Mouse (Mus musculus) gonadal fat pad, adult 2 months (tissue): Measurements from ENCODE around the gene Hcrtr2. TPM values are rescaled to one million over a fixed set of nuclear protein-coding genes. Genes with fewer than 3 reads are reported as not detected.

ENCODE experiments used
- DNase-seq: peaks from one replicate; pipeline ENCODE4 v3.0.0-alpha.2; 2012; ENCODE audit warnings: low read depth
- polyA plus RNA-seq: library from polyadenylated mRNA; depleted of rRNA; stranded (reverse); fragments of >200 nt; gene quantifications from 2 replicates; pipeline ENCODE4 v1.2.3, GENCODE M21; 2012; rRNA removed

Gene Hcrtr2
- 0.10 TPM in 1 of 2 replicates, not detected in the other for polyA plus RNA-seq

DNA sequence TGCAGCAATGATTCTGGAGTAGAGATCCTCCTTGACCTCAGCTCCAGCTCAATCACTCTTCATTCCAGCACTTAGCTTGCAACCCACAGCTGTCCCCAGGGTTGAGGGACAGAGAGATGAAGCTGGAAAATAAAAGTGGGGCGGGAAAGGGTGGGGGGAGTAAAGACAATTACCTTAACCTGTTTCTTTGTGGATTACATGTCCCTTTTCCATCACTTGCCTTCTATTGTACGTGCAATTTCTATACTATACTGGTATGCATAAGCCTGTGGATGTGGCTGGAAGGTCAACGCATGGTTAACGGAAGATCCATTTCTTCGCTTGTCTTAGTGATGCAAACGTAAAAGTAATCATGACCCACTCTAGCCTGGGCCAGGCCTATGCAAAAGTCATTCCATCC is at the start of gene Hcrtr2:
Hcrtr2 (minus strand) TSS at position 101 of the 400 bp plus-strand sequence.
- no peak for DNase-seq

DNA sequence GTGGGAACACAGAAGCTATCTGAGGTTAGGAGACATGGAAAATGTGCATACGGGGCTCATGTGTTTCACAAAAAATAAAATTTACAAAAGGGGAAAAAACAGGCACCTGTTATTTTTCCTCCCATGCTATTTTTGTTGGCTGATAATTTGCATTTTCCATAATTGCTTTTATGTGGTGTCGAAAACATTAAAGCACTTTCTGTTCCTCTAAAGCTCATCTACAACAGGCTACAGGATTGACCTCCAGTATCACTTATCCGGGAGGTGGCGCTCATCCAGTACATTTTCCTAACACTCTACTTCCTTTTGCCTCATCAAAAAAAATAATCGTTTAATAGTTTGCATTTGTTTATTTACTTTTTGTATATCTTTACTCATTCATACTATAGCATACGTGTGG is 41.2 kb upstream of the Hcrtr2 start:
- DNase-seq = no peak

DNA sequence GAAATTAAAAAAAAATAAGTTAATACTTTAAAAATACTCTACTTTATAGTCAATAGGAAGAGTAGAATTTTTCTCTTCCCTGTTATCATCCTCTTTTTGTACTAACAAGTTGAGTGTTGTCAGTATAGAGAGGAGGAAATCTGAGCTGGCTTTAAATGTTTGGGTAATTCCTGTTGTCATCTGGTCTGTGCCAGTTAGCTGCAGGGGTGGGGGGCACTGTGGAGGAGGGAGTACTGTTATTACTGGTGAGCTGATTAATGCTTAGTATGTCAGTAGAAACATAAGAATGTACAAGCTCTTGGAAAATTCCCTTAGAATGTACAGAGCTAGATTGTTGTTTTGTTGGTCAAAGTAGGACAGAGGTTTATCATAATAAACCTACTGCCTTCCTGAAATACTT is 36.7 kb upstream of the Hcrtr2 start:
- DNase-seq = no peak

DNA sequence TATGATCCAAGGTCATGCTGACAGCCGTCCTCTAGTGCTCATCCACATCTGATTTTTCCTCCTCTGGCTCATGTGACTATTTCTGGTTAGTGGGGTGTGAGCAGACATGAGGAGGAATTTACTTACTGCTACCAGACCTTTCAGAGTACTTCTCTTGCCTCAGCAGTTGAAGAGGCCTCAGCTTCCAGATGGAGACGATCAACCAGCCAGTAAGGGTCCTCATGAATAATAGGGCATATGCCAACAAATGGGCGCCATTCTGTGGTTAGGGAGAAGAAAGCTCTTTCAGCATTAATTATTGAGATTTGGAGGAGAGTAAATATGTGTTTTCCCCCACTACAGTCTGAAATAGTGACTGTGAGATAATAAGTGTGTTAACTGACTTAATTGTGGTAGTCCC is 28.7 kb upstream of the Hcrtr2 start:
- DNase-seq = no peak

DNA sequence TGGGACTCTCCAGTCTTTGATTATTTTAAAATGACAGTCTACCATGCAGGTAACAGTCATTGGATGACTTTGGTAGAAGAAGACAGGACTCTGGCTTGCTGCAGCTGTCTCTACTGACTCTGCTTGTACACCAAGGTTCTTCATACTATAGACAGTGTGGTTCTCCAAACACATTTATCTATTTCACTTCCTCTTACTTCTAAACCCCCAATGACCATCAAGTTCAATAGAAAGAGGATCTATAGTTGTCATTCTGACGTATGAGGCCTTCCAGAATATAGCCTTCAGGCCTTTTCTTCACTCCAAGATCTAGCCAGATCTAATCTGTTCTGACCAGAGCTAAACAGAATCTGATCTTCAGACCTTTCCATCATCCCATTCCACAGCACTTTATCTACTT is 23.6 kb upstream of the Hcrtr2 start:
- DNase-seq = no peak

DNA sequence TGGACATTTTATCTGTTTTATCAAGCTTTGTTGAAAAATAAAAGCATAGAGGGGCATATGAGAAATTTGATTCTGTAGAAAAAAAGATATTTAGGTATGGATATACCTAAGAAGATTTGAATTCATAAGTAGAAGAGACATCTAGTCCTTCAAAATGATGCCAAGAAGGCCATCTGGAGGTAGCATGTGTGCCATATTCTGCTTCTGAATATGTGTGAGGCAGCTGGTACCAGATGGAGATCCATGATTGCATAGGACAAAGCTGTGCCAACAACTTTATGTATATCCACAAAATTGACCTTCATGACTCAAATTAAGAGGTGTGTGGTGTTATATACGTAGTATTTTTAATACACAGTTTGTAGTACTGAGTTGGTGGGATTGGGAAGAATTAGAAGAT is 7.4 kb upstream of the Hcrtr2 start:
- no peak for DNase-seq

DNA sequence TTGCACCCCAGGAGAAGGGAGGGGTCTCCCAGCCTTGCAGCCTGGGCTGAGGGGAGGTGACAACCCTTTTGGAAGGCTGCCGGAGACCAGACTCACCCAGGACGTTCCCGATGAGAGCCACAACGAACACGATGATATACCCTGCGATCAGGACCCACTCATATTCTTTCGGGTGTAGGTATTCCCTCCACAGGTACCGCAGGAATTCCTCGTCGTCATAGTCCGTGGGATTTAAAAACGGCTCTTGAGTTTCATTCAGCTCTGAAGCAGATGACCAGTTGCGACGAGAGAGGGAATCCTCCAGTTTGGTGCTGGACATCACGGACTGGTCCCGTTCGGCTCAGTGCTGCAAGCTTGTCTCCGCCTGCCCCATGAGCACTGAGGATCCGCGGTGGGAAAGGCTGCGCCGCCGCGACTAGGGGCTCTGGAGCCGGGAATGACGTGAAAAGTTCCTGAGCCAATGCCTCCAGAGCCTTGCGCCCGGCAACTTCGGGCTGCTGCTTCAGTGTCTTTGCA is 412 bp downstream of the Hcrtr2 start:
- DNase-seq = no peak

DNA sequence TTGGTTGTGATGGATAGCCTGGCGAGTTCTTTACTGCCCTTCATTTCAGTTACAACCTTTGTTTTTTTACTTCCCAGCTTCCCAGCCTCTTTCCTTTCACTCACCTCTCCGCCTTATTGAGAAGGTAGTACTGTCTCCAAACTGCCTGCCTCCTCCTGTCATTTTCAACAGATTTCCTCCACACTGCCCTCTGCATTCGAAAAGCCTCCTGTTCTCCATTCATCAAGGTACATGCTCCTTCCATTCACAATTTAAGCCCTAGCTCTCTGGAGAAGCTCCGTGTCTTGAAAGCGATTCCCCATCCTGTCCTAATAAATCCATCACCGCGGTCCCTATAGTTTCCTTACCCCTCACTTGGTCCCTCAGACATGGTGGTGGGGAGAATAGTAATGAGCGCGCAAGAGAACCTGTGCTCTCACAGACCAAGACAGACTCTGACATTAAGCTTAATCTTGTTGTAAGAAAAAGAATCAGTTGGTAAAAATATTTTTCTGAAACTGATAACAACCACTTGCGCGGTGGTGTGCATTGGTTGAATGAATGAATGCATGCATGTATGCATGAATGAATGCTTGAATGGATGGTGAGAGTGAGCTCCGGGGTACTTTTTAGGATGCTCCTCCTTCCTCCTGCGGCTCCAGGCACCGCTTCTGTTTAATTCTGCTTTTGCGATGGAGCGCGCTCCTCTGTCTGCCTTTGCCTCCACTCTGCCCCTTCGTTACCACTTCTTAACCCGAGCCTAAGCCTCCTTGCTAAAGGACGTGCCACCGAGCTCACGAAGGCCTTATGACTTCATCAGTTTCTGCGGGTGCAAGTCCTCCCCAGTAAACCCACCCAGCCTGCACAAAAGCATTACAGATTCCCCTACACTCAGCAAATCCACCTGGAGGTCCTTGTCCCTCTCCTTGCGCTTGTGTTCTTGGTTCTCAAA is 1.3 kb downstream of the Hcrtr2 start:
- no peak for DNase-seq

DNA sequence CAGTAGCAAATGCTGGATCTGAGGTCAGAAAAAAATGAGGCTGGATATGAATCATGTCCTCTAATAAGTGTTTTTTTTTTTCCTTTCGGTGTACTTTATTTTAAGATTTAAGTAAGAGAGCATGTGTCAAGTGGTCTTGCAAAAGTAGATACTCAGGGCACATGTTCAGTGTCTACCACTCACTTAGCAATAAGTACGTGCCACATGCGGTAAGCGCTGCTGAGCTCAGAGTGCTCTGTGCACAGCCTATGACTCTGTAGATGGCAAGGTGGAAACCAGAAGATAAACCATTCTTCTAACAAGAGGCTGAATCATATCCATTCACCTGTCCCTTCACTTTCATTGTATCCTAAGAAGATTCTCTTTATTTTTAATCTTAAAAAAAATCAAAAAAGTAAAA is 2.1 kb downstream of the Hcrtr2 start:
- no peak for DNase-seq

DNA sequence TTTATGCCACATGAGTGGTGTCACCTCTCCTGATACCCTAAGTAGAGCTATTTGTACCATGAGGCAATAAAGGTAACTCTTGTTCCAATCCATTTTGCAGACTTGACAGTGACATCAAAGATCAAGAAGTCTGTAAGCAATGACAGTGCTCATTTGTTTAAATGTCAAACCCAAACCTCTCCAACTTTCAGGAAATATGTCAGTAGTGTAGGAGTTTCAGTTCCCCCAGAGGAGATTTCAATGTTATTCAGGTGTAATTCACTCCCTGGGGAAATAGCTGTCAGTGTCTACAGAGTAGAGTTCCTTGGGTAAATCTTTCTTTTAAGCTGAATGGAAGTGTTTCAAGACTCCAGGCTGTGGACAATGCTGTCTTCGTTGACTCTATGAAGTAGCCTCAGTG is 2.9 kb downstream of the Hcrtr2 start:
- no peak for DNase-seq

DNA sequence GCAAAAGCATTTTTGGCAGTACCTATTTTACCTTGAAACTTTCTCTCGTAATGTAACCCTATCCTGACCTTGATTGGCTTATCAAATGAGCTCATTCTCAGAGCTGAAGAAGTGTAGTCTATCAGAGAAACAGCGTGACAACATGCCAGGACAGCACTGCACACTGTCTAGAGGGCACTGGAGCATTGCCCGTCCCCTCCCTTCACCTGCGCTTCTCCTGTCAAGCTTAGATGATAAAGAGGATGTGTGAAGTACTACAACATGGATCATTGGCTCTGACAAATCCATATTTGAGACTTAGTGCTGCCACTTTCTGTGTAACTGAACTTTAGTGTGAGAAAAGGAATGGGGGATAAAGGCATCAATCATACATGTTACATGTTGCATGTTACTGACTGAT is 5.4 kb downstream of the Hcrtr2 start:
- no peak for DNase-seq

DNA sequence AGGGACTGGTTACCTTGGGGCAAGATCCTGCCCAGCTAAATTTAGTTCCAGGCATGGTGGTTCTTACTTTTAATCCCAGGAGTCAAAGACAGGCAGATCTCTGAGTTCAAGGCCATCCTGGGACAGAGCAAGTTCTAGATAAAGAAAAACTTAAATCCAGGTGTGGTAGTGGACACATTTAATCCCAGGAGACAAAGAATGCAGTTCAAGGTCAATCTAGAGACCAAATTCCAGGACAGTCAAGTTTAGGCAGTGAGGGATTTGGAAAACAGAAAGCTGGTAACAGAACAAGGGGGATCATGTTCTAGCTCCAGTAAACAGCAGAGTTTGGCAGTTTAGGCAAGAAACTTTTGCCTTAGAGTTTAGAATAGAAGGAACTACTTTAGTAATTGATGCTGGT is 8.6 kb downstream of the Hcrtr2 start:
- no peak for DNase-seq

DNA sequence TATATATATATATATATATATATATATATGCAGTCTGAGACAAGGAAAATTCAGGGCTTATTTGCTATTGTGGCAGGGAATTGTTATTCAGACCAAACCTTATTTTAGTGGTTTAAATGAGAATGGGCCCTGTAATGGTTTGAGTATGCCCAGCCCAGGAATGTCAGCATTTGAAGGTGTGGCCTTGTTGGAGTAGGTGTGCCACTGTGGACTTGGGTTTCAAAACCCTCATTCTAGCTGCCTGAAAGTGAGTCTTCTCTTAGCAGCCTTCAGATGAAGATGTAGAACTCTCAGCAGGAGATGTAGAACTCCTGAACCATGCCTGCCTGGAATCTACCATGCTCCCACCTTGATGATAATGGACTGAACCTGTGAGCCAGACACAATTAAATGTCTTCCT is 9.7 kb downstream of the Hcrtr2 start:
- DNase-seq = no peak

DNA sequence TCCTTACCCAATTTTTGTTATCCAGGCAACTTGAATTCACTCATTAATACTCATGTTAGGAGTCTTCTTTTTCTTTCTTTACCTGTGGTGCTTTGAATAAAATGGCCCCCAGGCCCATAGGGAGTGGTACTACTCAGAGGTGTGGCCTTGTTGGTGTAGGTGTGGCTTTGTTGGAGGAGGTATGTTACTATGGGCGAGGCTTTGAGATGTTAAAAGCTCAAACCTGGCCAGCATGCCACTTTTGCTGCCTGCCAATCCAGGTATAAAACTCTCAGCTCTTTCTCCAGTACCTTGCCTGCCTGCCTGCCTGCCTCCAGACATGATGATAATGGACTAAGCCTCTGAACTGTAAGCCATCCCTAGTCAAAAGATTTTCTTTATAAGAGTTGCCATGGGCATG is 11.4 kb downstream of the Hcrtr2 start:
- no peak for DNase-seq

DNA sequence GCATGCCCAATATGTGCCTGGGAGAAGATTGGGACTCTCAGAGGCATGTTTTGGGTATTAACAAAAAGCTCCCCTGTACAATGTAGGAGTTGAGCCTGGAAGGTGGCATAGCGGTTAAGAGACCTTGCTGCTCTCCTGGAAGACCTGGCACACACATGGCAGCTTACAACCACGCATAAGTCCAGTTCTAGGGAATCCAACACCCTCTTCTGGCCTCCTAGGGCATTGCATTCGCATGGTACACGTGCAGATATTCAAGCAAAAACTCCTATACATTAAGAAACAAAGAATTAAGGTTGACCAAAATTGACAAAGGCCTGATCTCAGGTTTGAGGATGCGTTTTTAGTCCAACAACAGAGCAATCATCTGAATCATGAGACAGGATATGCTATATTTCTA is 32.3 kb downstream of the Hcrtr2 start:
- no peak for DNase-seq

DNA sequence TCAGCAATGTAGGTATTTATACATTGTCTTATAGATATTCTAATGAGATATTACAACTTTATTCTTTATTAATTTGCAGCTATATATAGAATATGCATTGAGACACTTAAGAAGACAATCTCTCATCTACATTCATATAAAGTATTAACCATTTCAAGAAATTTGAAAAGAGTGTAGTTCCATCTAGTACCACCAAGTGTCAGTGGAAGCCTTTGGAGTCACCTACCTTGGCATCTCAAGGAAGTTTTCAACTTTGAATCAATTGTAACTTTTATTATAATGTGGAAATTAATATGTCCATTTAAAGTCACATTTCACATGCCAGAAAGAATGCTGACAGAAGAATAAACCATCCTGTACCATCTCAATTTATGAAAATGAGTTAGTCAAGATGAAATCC is 52.8 kb downstream of the Hcrtr2 start:
- DNase-seq = no peak

DNA sequence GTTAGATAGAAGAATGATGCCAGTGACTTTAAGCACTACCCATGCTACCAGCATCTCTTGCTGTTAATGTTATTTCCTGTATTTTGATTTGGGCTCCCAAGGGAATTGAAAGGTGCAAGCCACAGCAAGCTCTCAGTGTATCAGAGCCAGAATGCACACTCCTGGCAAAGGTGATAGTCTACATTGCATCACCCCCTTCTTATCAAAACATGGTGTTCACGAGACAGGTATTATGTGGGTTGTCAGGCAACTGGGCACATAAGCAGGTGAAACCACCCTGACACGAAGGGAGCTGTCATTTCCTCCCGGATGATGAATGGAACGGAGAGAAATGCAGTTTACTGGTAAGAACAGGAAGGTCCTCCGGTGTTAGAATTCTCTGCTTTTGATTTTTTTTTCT is 65.9 kb downstream of the Hcrtr2 start:
- DNase-seq = no peak

DNA sequence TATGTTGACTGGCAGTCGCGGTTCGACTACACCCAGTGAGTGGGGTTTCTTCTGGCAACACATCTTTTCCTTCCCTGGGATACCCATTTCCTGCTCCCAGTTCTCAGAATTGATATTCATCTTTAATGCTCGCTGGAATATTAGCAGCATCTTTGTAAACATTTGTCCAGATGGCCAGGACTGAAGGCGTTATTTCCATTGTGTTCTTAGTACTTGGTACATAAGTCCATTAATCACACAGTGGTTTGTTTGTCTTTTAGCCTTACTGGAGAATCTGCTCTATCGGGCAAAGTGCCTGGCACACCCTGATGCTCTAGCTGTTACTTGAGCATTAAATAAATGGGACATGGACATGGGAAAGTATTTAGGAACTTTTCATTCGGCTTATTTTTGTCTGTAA is 71.1 kb downstream of the Hcrtr2 start:
- no peak for DNase-seq

DNA sequence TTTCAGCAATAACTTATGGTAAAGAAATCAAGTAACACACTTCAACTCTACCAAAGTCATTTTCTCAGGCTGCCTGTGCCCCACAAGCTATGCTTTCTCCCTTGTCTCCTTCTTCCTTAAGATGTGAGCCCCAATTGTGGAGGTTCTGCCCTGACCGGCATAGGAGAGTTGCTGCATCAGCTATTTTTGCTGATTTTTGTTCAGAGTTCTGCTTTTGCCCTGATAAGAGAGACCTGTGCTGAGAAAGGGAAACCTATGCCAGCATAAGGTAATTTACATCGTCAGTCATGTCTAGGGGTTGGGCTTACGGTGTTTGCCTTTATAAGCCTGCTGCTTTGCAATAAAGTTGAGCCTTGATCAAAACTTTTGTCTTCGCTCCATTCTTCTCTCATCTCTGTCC is 71.5 kb downstream of the Hcrtr2 start:
- no peak for DNase-seq

DNA sequence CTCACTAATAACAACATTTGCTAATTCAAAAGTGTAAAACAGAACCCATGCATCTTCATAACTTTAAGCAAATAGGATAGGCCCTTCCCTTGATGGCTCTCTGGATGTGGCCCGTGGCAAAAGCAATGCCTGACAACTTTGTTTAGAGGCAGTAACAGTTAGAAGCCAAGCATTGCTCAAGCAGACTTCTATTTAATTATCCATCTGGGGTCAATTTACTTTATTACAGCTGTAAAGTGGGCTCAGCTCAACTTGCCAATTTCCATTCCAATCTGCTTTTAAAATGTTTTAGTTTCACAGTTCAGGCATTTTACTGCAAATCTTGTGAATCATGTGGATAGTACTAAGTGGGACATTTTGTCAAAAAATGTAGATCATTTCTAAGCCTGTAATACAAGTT is 81.3 kb downstream of the Hcrtr2 start:
- DNase-seq = no peak

DNA sequence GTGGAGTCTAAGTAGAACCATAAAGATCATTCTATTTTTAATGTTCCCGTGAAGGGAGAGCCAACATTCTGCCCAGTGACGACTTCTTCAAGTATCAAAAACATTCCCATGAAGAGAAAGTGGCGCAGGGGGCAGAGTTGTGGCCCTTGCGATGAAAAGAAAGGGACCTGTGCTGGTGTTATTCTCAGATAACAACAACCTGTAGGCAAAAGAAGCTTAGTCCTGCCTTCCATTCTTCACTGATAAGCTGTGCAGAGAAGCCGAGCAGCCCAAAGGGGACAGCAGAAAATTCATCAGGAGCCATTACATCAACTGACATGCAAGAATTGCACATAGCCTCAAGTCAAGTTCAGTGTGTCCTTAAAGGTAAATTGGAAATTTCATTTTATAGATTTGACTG is 85.7 kb downstream of the Hcrtr2 start:
- DNase-seq = no peak

DNA sequence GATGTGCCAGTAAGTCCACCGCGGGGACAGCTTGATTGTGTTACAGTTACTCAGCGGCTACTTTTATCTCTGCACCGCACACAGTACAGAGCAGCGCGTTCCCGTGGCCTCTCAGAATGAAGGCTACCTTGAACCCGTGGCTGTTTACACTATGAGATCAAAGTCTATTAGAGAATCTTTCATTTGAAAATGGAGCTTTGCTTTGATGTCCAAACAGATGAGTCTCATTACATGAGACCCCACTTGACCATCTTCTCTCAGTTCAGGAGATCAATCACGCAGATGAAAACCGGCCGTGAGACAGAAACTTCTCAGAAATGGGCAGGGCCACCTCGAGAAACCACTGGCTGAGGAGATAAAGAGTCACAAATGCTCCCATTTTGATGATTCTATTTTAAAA is 86.4 kb downstream of the Hcrtr2 start:
- no peak for DNase-seq

DNA sequence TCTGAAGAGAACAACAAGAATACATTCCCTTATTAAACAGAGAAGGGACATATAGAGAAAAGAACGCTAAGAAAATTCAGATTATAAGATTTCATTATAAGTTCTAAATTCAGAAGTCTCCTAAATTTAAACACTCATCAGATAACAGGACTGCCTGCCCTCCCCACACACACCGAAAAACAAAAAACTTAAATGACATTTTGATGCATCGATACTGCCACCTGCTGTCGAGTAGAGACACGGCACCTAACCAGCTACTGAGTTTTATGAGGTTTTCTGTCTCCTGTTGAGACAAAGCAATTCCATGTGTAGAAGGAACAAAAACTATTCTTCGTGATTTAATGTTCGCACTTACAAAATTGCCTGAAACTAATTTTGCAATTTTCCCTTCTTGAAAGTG is 87.0 kb downstream of the Hcrtr2 start:
- DNase-seq = no peak
